Mouse (Mus musculus) cortical plate, adult 2 months (tissue): ENCODE measurements at regions not wholly inside any gene's neighbourhood (a gene's known extent, or its start where the extent isn't known, plus 50 kb on each side); places are given as distances from the start of the nearest gene placed in this dataset.

ENCODE experiments used
- CTCF ChIP-seq: fragments of 200-500 bp; IDR thresholded peaks from 2 replicates; pipeline ENCODE4 v1.5.1; 2011; ENCODE audit warnings: mild to moderate bottlenecking, control low read depth, low read length; ENCODE audit not compliant: insufficient read depth; ENCODE audit errors: extremely low read depth
- POLR2A ChIP-seq: fragments of 200-500 bp; IDR thresholded peaks from 2 replicates; pipeline ENCODE4 v1.6.1; 2011; ENCODE audit warnings: mild to moderate bottlenecking, low read length, control low read depth; ENCODE audit not compliant: insufficient read depth; ENCODE audit errors: extremely low read depth

DNA sequence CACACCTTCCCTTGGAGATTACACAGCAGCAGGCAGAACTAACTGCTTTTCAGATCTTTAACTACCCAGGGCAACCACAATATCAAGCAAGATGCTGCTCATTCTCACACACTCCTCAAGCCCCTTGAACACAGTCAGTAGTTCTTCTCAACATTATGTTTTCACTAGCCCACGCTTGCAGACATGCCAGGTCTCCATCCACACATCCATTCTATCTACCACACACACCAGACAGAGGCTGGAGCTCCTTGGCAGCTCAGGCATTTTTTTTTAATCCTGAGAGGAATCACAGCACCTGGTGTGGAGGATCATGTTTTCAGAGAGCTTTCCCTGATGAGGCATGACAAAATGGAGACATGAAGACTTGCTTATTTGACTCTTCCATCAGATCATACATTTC is 124.9 kb downstream of the Fasl start:
- TF ChIP-seq CTCF, result no peak
- no peak for TF ChIP-seq POLR2A
